Mouse (Mus musculus) kidney, adult 2 months (tissue): ENCODE results near the gene Myl6b. TPM values are rescaled to one million over a fixed set of nuclear protein-coding genes. Genes with fewer than 3 reads are reported as not detected.

Experiments
- DNase-seq: peaks from one replicate; pipeline ENCODE4 v3.0.0; 2021
- H3K27ac ChIP-seq: fragments of 200-500 bp; 2 replicates; pipeline ENCODE4 v1.5.1; 2012; ENCODE audit warnings: low read depth, low read length, control low read depth, inconsistent platforms; ENCODE audit not compliant: insufficient read depth
- H3K27me3 ChIP-seq: fragments of 200-500 bp; replicated peaks from 2 replicates; pipeline ENCODE4 v1.6.1; 2012; ENCODE audit warnings: mild to moderate bottlenecking, moderate library complexity, low read length, inconsistent platforms; ENCODE audit not compliant: control insufficient read depth, insufficient read depth
- H3K36me3 ChIP-seq: fragments of 200-500 bp; 2 replicates; pipeline ENCODE4 v1.6.1; 2012; ENCODE audit warnings: mild to moderate bottlenecking, moderate library complexity, low read length, inconsistent platforms; ENCODE audit not compliant: control insufficient read depth, insufficient read depth
- H3K4me1 ChIP-seq: fragments of 200-500 bp; 2 replicates; pipeline ENCODE4 v1.6.1; 2011; ENCODE audit warnings: low read length; ENCODE audit not compliant: control insufficient read depth, insufficient read depth
- H3K4me3 ChIP-seq: fragments of 200-500 bp; 2 replicates; pipeline ENCODE4 v1.5.1; 2011; ENCODE audit warnings: mild to moderate bottlenecking, low read depth, low read length, control low read depth; ENCODE audit not compliant: insufficient read depth
- CTCF ChIP-seq: fragments of 200-500 bp; conservative IDR thresholded peaks from 2 replicates; pipeline ENCODE4 v1.5.1; 2011; ENCODE audit warnings: low read depth, mild to moderate bottlenecking, control low read depth, low read length, moderate library complexity, mixed read lengths; ENCODE audit not compliant: insufficient read depth, insufficient read length
- POLR2A ChIP-seq: fragments of 200-500 bp; IDR thresholded peaks from one replicate; pipeline ENCODE4 v1.6.1; 2011; ENCODE audit warnings: low read depth, low read length, control low read depth
- WGBS: fragments of 180-500 bp; shearing (Covaris S2); methylation state at CpG from one replicate; pipeline ENCODE4 v1.1.7; 2018; 5-methylcytosine and 5-hydroxymethylcytosine counted together
- polyA plus RNA-seq: library from polyadenylated mRNA; depleted of rRNA; stranded (reverse); fragments of >200 nt; gene quantifications from 2 replicates; pipeline ENCODE4 v1.2.3, GENCODE M21; 2012

Gene Myl6b
- polyA plus RNA-seq, 1 experiment = 10.6 TPM

GRCm38 (mm10) chr10:128459409-128460269 is 38.8 kb downstream of the Myl6b start:
- Histone ChIP-seq H3K4me3 (peak overlapping the region; percentile 60), H3K4me1 (peaks cover 10% of the 10 kb centered on the region), H3K27me3 (no peaks in the 10 kb centered on the region), H3K36me3 (peaks cover 6% of the 10 kb centered on the region; the same call in 1 of the 2 replicates), H3K27ac (peak overlapping the region; percentile 82)
- DNase-seq = peak; percentile 43
- TF ChIP-seq CTCF (no peak), POLR2A (peak; percentile 14)
- under 1% methylated on average over 48 of the region's 67 CpGs for WGBS

GRCm38 (mm10) chr10:128458719-128459408 is 39.6 kb downstream of the Myl6b start, which contains the start of gene Smarcc2:
Smarcc2 (plus strand) TSS chr10:128459248.
- DNase-seq = peak; percentile 89
- WGBS = 1% methylated on average over 74 of the region's 86 CpGs
- peak; percentile 37 for TF ChIP-seq CTCF
- no peak for TF ChIP-seq POLR2A

GRCm38 (mm10) chr10:128458348-128458718 is 40.2 kb downstream of the Myl6b start:
- Histone ChIP-seq H3K4me1 (peaks cover 10% of the 10 kb centered on the region), H3K27me3 (no peaks in the 10 kb centered on the region), H3K36me3 (no peaks in the 10 kb centered on the region; the same call in 1 of the 2 replicates), H3K27ac (peak overlapping the region; percentile 74), H3K4me3 (peak overlapping the region; percentile 75)
- DNase-seq = peak; percentile 90
- TF ChIP-seq CTCF = no peak
- TF ChIP-seq POLR2A = no peak
- under 1% methylated on average over 29 of the region's 29 CpGs for whole genome bisulfite sequencing

More at GRCm38 (mm10) chr10:128458719-128459408, 39.6 kb downstream of the Myl6b start, which contains the start of gene Smarcc2:
- Histone ChIP-seq H3K4me1 (peaks cover 10% of the 10 kb centered on the region), H3K36me3 (peaks cover 4% of the 10 kb centered on the region; the same call in 1 of the 2 replicates), H3K27me3 (no peaks in the 10 kb centered on the region), H3K27ac (peak within 1 kb of the TSS; percentile 82), H3K4me3 (peak within 1 kb of the TSS; percentile 75)

DNA sequence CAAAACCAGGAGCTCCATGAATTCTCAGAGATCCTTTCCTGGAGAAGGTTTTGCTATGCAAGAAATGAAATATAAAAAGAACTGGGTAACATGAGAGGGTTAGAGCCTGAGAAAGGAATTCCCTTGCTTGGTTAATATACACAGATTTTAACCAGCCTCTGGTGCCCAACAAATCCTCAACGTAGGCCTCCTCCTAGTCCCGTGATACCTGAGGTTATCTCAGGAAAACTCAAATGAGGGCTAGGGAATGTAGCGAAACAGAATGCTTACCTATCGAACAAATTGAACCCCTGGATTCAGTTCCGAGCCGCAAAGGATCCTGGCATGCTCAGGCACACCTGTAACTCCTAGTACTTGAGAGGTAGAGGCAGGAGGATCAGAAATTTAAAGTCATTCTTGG is 40.8 kb downstream of the Myl6b start:
- no peak overlapping the region for H3K4me3 ChIP-seq

DNA sequence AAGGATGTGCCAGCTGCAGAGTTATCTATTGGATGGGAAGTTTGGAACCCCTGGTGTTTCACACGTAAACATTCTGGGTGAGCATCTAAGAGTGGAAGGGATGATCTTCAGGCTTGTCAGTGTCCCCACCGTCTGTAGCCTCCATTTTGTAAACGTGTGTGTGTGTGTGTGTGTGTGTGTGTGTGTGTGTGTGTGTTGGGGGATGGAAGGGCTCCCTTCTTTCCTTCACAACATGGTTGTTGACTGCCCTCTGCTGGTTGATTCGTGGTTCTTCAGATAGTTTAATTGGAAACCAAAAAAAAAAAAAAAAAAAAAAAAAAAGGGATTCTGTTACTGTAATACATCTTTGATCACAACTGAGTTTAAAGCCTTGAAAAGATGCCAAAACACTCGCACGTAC is 43.2 kb downstream of the Myl6b start:
- DNase-seq = peak; percentile 82
- H3K27me3 ChIP-seq = no peaks in the 10 kb centered on the region
- no peaks in the 10 kb centered on the region for H3K36me3 ChIP-seq
- WGBS = 3% methylated on average over 6 of the region's 6 CpGs
- peak; percentile 60 for TF ChIP-seq CTCF
- TF ChIP-seq POLR2A = no peak
- peaks cover 6% of the 10 kb centered on the region for H3K4me1 ChIP-seq
- no peak overlapping the region for H3K27ac ChIP-seq
- no peak overlapping the region for H3K4me3 ChIP-seq

More for the DNA sequence above, 40.8 kb downstream of the Myl6b start:
- no peaks in the 10 kb centered on the region for H3K27me3 ChIP-seq
- H3K36me3 ChIP-seq = no peaks in the 10 kb centered on the region
- WGBS = 53% methylated on average over 6 of the region's 6 CpGs
- H3K4me1 ChIP-seq = peaks cover 10% of the 10 kb centered on the region
- H3K27ac ChIP-seq = peak overlapping the region; percentile 15
- TF ChIP-seq CTCF (no peak), POLR2A (no peak)
- DNase-seq = peak; percentile 54

GRCm38 (mm10) chr10:128454471-128454870 is 44.0 kb downstream of the Myl6b start:
- no peak overlapping the region for H3K4me3 ChIP-seq
- 65% methylated on average over 3 of the region's 3 CpGs for WGBS
- H3K27ac ChIP-seq = no peak overlapping the region
- TF ChIP-seq CTCF = no peak
- no peaks in the 10 kb centered on the region for H3K36me3 ChIP-seq
- no peaks in the 10 kb centered on the region for H3K27me3 ChIP-seq
- DNase-seq = no peak
- H3K4me1 ChIP-seq = peaks cover 3% of the 10 kb centered on the region

DNA sequence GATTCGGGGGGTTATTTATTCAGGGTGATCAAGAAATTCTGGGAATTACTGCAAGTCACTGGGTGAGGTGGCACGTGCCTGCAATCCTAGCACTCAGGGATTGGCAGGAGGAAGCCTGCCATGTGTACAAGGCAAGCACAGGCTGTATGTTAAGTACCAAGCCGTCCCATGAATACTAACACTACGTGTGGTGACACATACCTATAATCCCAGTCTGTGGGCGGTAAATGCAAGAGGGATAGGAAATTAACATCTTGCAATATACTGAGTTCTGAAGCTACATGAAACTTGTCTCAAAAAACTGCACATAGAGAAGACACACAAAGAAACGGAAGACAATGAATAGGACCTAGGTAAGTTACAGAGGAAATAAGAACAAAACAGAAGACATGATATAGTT is 47.5 kb downstream of the Myl6b start:
- Histone ChIP-seq H3K27ac (no peak overlapping the region), H3K36me3 (no peaks in the 10 kb centered on the region), H3K4me3 (no peak overlapping the region), H3K4me1 (no peaks in the 10 kb centered on the region; the same call in 1 of the 2 replicates), H3K27me3 (no peaks in the 10 kb centered on the region)
- DNase-seq = no peak
- no peak for TF ChIP-seq POLR2A
- no peak for TF ChIP-seq CTCF
- WGBS = 88% methylated on average over 6 of the region's 6 CpGs
